Mouse (Mus musculus) B cell, adult (primary cell): Measurements from ENCODE around the gene Nrbf2. TPM values are rescaled to one million over a fixed set of nuclear protein-coding genes. Genes with fewer than 3 reads are reported as not detected.

Source experiments
- total RNA-seq: library from RNA; stranded (reverse); gene quantifications from 4 replicates; pipeline ENCODE4 v1.2.4, GENCODE M21; 2023; ENCODE audit not compliant: inconsistent age

Gene Nrbf2
- 13.6 to 19.0 TPM (median 14.3 TPM) in 4 replicates for total RNA-seq

DNA sequence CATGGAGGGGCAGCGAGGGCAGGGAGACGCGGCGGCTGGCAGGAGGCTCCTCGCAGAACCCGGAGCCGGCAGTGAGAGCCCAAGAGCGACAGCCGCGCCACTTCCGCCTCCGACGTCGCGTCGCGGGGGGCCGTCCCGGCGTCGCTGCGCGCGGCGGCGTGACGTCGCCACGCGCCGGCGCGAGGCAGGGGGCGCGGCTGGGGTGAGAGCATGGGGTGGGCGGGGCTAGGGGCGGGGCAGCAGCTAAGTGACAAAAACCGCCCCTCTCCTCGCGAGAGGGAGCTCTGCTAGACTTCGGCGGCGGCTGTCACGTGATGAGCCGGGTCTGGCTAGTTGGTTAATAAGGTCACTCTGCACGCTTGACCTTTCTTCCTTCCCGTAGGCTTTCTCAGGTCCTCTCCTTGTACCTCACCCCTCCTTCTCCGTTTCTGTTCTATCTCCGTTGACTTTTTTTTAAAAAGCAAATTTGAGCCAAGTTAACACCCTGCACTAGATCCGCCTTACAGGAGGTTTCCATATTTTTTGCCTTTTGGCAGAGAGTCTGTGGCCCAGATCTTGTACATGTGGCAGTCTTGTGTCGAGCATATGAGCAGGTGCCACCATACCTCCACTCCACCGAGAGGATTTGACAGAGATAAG lies at the start of gene Nrbf2:
Gene Nrbf2 (minus strand): TSS at position 130 of the 639 bp plus-strand sequence.

Other genes with a start within 250 kb of the Nrbf2 start
- gene Jmjd1c, start 189.2 kb downstream of the Nrbf2 start, total RNA-seq: 427 to 490 TPM (median 454 TPM) in 4 replicates
- 26.2 to 30.0 TPM (median 27.9 TPM) in 4 replicates for gene Reep3, start 188.4 kb downstream of the Nrbf2 start, total RNA-seq